Mouse (Mus musculus): Measurements from ENCODE around the gene Ndufaf3. TPM values are rescaled to one million over a fixed set of nuclear protein-coding genes. Genes with fewer than 3 reads are reported as not detected.

The Ndufaf3 gene
- 24.1 TPM for total RNA-seq (2023)

DNA sequence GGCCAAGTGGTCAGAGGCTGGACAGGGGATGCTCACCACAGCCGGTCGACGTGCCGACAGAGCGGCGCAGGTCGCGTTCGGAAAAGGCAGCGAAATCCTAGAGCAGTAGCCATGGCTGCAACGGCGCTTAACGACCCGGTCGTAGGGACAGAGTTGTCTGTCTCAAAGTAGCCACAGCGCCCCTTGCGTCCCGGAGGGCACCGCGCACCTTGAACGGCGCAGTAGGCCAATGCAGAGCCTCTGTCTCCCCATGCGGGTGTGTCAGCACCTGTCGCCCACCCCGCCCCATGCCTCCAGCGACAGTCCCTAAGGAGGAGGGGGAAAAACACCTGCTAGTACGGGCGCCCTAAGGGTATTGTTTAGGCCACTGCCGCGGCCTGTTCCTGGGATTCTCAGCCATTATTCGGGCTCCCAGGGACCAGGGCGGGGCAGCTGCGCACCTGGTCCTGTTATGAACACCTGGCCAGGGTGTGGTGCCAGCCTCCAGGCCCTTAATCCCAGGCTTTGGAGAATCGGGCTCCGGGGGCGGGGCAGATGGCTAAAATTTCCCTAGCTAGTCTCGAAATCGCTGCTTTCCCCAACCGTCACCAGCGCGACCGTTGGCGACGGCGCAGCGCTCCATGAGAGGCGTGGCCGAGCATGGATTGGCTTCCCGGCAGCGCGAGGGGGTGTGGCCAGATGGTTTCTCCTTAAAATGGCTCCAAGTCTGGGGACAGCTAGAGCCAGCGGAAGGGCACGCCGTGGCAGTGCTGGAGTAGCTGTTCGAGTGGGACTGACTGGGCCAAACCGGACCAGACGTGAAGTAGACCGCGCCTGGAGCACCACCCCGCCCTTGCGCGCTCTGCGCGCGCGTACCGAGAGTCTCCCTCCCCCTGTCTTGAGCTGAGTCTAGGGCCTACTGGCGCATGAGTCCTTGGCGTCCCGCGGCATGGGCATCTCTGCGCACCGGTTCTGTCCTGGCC is at the start of gene Ndufaf3:
Ndufaf3 (minus strand) TSS at position 620 of the 962 bp plus-strand sequence.

DNA sequence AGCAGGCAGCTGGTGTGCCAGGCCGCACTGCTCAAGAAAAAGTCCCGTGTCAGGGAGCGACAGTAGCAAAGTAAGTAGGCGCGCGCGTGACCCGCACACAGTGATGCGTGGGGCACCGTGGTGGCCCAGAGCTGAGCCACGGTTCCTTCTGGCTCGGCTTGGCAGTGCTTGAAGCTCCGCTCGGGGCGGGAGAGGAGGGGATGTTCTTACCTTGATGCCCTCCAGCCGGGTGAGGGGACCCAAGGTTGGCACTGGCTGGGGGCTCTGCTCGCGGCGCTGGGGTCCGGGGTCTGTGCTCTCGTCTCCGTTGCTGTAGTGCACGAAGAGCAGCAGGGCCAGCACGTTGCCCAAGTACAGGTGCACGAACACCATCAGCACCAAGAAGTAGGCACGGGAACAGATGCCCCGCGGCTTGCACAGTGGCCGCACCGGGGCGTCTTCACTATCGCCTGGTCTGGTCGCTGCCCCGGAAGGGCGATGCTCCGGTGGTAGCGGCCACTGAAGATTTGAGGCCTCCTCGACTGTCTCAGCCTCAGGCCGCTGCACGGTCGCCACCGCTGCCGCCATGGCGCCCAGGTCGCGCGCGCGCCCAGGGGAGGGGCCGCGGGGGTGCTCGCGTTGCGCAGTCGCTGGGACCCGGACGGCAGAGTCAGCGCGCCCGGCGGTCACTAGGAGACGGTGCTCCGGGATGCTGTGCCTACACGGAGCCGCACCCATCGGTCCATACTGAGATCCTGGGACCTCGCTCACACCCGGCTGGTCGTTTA is 29.9 kb upstream of the Ndufaf3 start, which contains the start of gene P4htm:
P4htm (minus strand) TSS at position 670 of the 767 bp plus-strand sequence.

GRCm38 (mm10) chr9:108578545-108579343 is 11.5 kb upstream of the Ndufaf3 start, which contains the start of gene Wdr6:
Wdr6 (minus strand) TSS chr9:108578739.

GRCm38 (mm10) chr9:108569381-108570206 is 2.4 kb upstream of the Ndufaf3 start, which contains the start of gene Dalrd3:
Dalrd3 (plus strand) TSS chr9:108569886.

GRCm38 (mm10) chr9:108560227-108560841 is 6.9 kb downstream of the Ndufaf3 start, which contains the start of gene Impdh2:
Impdh2 (plus strand) TSS chr9:108560286.

DNA sequence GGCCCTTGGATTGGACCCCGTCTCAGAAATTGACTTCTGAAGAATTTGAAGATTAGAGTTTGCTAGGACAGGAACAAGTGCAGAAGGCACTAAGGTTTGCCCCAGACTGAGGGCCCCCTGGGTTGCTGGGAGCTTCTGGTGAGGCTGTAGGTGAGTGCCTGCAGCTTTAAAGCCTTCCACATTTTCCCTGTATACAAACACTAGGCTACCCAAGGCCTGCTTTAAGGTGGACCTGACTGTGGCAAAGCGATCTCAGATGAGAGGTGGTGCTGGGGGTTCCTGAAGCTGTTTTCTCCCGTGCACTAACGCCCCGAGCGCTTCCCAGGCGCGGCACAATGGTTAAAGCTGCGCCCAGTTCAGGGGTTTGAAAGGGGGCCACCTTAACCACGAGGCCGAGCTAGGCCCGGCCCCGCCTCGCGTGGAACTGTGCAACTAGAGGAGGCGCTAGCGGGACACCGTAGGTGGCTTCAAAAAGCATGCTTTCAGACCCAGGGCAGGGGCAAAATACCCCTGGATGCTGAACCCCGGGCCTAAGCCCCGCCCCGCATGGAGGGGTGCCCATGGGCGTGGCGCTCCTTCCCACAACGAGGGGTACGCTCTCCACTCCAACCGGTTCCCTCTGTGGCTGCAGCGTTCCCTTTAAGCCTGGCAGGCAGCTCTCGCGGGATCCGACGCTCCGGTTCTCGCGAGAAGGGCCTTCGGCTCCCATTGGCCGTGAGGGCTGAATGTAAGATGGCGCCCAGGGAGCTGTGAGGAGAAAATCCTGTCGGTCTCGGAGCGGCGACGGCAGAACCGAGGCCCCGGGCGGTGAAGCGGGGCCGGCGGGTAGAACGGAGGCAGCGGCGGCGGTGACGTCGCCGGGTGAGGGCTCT is 50.6 kb downstream of the Ndufaf3 start, which contains the start of gene Qrich1:
Qrich1 (plus strand) TSS at position 427 of the 872 bp plus-strand sequence.

Other genes with a start within 250 kb of the Ndufaf3 start
- 164 TPM for gene Gpx1, start 228.5 kb downstream of the Ndufaf3 start, total RNA-seq (2023)
- gene Usp4, start 219.6 kb downstream of the Ndufaf3 start, total RNA-seq (2023), result 142 TPM
- 4.2 TPM for gene 1700102P08Rik, start 174.6 kb downstream of the Ndufaf3 start, total RNA-seq (2023)
- not detected for gene Ccdc36, start 138.9 kb downstream of the Ndufaf3 start, total RNA-seq (2023)
- not detected for gene BC048562, start 131.0 kb downstream of the Ndufaf3 start, total RNA-seq (2023)
- gene Ccdc71, start 106.9 kb downstream of the Ndufaf3 start, total RNA-seq (2023), result 24.7 TPM
- 5.7 TPM for gene Klhdc8b, start 105.9 kb downstream of the Ndufaf3 start, total RNA-seq (2023)
- 0.59 TPM for gene Lamb2, start 87.7 kb downstream of the Ndufaf3 start, total RNA-seq (2023)
- gene Usp19, start 76.8 kb downstream of the Ndufaf3 start, total RNA-seq (2023), result 325 TPM
- 200 TPM for gene Qars, start 59.7 kb downstream of the Ndufaf3 start, total RNA-seq (2023)
- gene Qrich1, start 50.6 kb downstream of the Ndufaf3 start, total RNA-seq (2023), result 248 TPM
- gene Impdh2, start 7.1 kb downstream of the Ndufaf3 start, total RNA-seq (2023), result 155 TPM
- gene Dalrd3, start 2.5 kb upstream of the Ndufaf3 start, total RNA-seq (2023), result 51.5 TPM
- 26.5 TPM for gene Wdr6, start 11.3 kb upstream of the Ndufaf3 start, total RNA-seq (2023)
- gene P4htm, start 30.2 kb upstream of the Ndufaf3 start, total RNA-seq (2023), result 11.1 TPM
- 191 TPM for gene Arih2, start 82.0 kb upstream of the Ndufaf3 start, total RNA-seq (2023)
- 19.5 TPM for gene Slc25a20, start 94.7 kb upstream of the Ndufaf3 start, total RNA-seq (2023)
- gene Prkar2a, start 121.9 kb upstream of the Ndufaf3 start, total RNA-seq (2023), result 9.5 TPM
- 82.4 TPM for gene Ip6k2, start 216.4 kb upstream of the Ndufaf3 start, total RNA-seq (2023)
- gene Nckipsd, start 240.9 kb upstream of the Ndufaf3 start, total RNA-seq (2023), result 14.3 TPM